Mouse (Mus musculus) forebrain, embryonic 14.5 days (tissue): Measurements from ENCODE around the gene Faim2. TPM values are rescaled to one million over a fixed set of nuclear protein-coding genes. Genes with fewer than 3 reads are reported as not detected.
A peak's percentile ranks its signal among the peaks of the same experiment; 100 is the strongest.

Experiments
- ATAC-seq: fragments of 200-750 bp; cut with Nextera tagmentation; 2 replicates; pipeline ENCODE4 v1.8.0; 2017; ENCODE audit warnings: mild to moderate bottlenecking, moderate library complexity
- DNase-seq: peaks from one replicate; pipeline ENCODE4 v3.0.0-alpha.2; 2015; ENCODE audit warnings: low spot score
- H3K27ac ChIP-seq: fragments of 300-500 bp; sonication (generic); 2 replicates; pipeline ENCODE4 v1.5.1; 2014; ENCODE audit warnings: low read depth, mild to moderate bottlenecking, control low read depth, low read length, moderate library complexity
- H3K27me3 ChIP-seq: fragments of 300-500 bp; sonication (generic); replicated peaks from 2 replicates; pipeline ENCODE4 v1.6.1; 2014; ENCODE audit warnings: low read length, control low read depth, mixed read lengths; ENCODE audit not compliant: control insufficient read depth, insufficient read depth
- H3K36me3 ChIP-seq: fragments of 300-500 bp; sonication (generic); 2 replicates; pipeline ENCODE4 v1.6.1; 2014; ENCODE audit warnings: low read length, control low read depth; ENCODE audit not compliant: control insufficient read depth, insufficient read depth
- H3K4me1 ChIP-seq: fragments of 300-500 bp; sonication (generic); 2 replicates; pipeline ENCODE4 v1.6.1; 2014; ENCODE audit warnings: antibody characterized with exemption, low read length, control low read depth; ENCODE audit not compliant: control insufficient read depth, insufficient read depth
- H3K4me2 ChIP-seq: fragments of 300-500 bp; sonication (generic); 2 replicates; pipeline ENCODE4 v1.6.1; 2014; ENCODE audit warnings: mild to moderate bottlenecking, control low read depth, low read length
- H3K4me3 ChIP-seq: fragments of 300-500 bp; sonication (generic); 2 replicates; pipeline ENCODE4 v1.5.1; 2014; ENCODE audit warnings: low read depth, low read length, control low read depth
- H3K9ac ChIP-seq: fragments of 300-500 bp; sonication (generic); 2 replicates; pipeline ENCODE4 v1.6.1; 2014; ENCODE audit warnings: mild to moderate bottlenecking, low read length, control low read depth, moderate library complexity
- H3K9me3 ChIP-seq: fragments of 300-500 bp; sonication (generic); replicated peaks from 2 replicates; pipeline ENCODE4 v1.6.1; 2016; ENCODE audit warnings: low read length, control low read depth, mixed read lengths; ENCODE audit not compliant: control insufficient read depth
- WGBS: fragments of 180-500 bp; shearing (Covaris S2); extraction: QIAGEN DNeasy Blood & Tissue Kit; methylation state at CpG from one replicate; pipeline ENCODE4 v1.1.7; 2014; 5-methylcytosine and 5-hydroxymethylcytosine counted together
- polyA plus RNA-seq: library from polyadenylated mRNA; unstranded; fragments of >200 nt; fragmentation: Nextera tagmentation; extraction: Ambion mirVana; gene quantifications from 2 replicates; pipeline ENCODE4 v1.2.1, GENCODE M21; 2014

Faim2 gene
- polyA plus RNA-seq, 1 experiment from 2014 or later = 11.6 TPM

DNA sequence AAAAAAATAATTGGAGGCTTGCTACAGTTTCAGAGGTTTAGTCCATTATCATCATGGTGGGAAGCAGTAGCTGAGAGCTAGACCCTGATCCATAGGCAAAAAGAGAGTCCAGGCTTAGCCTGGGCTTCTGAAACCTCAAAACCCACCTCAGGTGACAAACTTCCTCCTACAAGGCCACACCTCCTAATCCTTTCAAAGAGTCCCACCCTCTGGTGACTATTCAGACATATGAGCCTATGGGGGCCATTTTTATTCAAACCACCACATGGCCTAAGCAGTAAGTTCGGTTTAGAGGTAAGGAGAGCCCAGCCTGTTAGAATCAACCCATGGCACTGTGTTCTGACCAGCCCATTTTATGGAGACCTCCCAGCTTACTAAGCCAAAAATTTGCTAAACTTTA lies 52.2 kb downstream of the Faim2 start:
- ATAC-seq (no peak), DNase-seq (no peak)
- H3K4me1 ChIP-seq = no peaks in the 10 kb centered on the region
- no peaks in the 10 kb centered on the region for H3K27me3 ChIP-seq
- 82% methylated on average over 1 of the region's 1 CpGs for WGBS
- no peaks in the 10 kb centered on the region; the same call in 1 of the 2 replicates for H3K36me3 ChIP-seq
- no peak overlapping the region for H3K9ac ChIP-seq
- H3K27ac ChIP-seq = no peak overlapping the region
- H3K4me2 ChIP-seq = no peak overlapping the region
- H3K4me3 ChIP-seq = no peak overlapping the region
- H3K9me3 ChIP-seq = no peaks in the 10 kb centered on the region

DNA sequence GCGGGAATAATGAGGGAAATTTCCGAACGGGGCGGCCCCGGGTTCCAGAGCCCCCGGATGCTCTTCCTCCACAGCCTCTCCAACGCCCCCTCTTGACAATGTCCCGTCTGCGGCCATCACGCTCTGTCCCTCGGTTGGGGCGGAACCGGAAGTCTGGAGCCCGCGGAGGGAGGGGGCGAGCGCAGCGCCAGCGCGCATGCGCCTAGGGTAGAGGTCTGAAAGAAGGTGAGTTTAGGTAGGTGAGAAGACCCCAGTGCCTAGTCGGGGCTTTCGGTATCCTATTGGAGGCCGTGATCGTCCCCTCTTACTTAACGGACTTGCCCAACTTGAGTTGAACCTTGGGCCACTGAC lies 53.4 kb downstream of the Faim2 start, which contains the start of gene Bcdin3d:
Bcdin3d (minus strand) TSS at position 155 of the 351 bp plus-strand sequence.
- Histone ChIP-seq H3K4me3 (peak within 1 kb of the TSS; percentile 83), H3K27me3 (no peaks in the 10 kb centered on the region), H3K4me1 (no peaks in the 10 kb centered on the region), H3K9me3 (no peaks in the 10 kb centered on the region), H3K36me3 (peaks cover 9% of the 10 kb centered on the region; the same call in 1 of the 2 replicates), H3K4me2 (peak within 1 kb of the TSS; percentile 66), H3K9ac (peak within 1 kb of the TSS; percentile 87), H3K27ac (peak within 1 kb of the TSS; percentile 83)
- WGBS = 1% methylated on average over 26 of the region's 26 CpGs
- ATAC-seq (peak; percentile 90), DNase-seq (peak; percentile 94)

DNA sequence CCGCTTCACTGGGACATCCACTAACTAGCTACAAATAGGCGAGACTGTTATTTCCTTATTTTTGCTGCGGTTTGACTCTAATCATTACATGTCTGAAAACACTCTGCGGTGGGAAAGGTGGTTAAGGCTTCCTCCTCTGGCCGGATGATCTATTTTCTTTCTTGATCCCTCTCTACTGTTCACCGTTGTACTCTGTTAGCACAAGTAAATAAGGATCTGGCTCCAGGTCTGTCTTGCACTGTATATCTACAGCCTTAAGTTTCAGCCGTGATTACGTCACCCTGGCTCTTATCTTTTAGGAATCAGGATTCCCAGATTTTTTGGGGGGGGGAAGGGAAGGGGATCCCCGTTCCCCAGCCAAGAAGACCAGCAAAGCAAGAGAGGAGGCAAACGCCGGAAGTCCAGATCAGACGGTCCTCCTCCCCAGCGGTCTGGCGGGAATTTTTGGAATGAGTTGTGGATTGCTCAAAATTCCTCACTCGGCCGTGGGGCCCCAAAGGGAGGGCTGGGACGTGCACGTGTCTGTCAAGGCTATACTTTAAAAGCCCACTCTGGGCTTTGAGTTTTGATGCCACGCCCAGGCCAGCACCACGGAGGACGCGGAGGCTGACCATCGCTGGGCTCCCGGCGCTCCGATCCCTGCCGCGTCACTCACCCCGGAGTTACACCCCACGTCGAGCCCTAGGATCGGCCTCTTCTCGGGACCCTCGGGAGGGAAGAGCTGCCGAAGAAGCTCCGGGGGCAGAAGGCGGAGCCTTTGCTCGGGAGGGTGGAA lies 54.0 kb downstream of the Faim2 start:
- Histone ChIP-seq H3K9ac (peak overlapping the region; percentile 87), H3K27ac (peak overlapping the region; percentile 83), H3K4me2 (peak overlapping the region; percentile 66), H3K4me3 (peak overlapping the region; percentile 83), H3K9me3 (no peaks in the 10 kb centered on the region), H3K4me1 (no peaks in the 10 kb centered on the region), H3K27me3 (no peaks in the 10 kb centered on the region), H3K36me3 (peaks cover 9% of the 10 kb centered on the region; the same call in 1 of the 2 replicates)
- WGBS = 8% methylated on average over 38 of the region's 38 CpGs
- peak; percentile 80 for ATAC-seq
- peak; percentile 75 for DNase-seq

DNA sequence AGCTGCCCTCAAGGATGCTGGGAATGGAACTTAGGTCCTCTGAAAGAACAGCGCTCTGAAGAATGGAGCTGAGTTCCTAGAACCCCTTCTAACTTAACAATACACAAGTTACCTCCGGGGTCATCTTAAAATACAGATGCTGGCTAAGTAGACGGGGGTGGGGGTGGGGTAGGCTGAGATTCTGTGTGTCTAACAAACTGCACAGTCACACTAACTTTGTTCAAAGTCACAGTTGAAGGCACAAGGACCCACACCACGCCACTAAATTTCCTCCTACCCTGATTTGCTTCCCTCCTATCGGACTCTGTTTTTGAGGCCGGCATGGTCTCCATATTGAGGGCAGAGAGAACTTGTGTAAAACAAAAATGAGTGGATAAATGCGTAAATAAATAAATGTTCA lies 55.0 kb downstream of the Faim2 start:
- no peak overlapping the region for H3K4me3 ChIP-seq
- WGBS = 89% methylated on average over 7 of the region's 7 CpGs
- no peak for ATAC-seq
- no peak overlapping the region for H3K9ac ChIP-seq
- no peak overlapping the region; the same call in 1 of the 2 replicates for H3K4me2 ChIP-seq
- H3K4me1 ChIP-seq = no peaks in the 10 kb centered on the region
- DNase-seq = no peak
- no peaks in the 10 kb centered on the region for H3K9me3 ChIP-seq
- H3K27me3 ChIP-seq = no peaks in the 10 kb centered on the region
- H3K36me3 ChIP-seq = peaks cover 9% of the 10 kb centered on the region; the same call in 1 of the 2 replicates
- H3K27ac ChIP-seq = no peak overlapping the region

DNA sequence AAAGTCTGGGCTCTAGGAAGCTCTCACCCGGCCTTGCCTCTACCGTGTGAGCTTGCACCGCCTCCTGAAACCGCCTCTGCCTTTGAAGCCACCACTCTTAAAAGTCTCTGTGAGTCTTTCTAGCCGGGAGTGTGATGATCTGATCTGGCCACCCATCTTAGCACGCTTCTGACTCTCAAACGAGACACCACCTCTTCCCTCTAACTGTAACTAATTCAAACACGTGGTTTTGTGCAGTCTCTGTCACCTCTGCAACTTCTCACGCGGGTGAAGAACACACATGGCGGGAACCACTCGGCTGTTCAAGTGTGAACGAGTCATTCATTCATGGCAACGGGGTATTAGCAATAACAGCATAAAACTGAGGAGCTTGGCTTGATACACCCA lies 56.3 kb downstream of the Faim2 start:
- WGBS = 85% methylated on average over 14 of the region's 14 CpGs
- H3K4me2 ChIP-seq = no peak overlapping the region
- H3K27me3 ChIP-seq = no peaks in the 10 kb centered on the region
- no peak for ATAC-seq
- no peaks in the 10 kb centered on the region for H3K4me1 ChIP-seq
- no peaks in the 10 kb centered on the region for H3K9me3 ChIP-seq
- no peak overlapping the region for H3K9ac ChIP-seq
- no peak overlapping the region for H3K4me3 ChIP-seq
- peaks cover 9% of the 10 kb centered on the region; the same call in 1 of the 2 replicates for H3K36me3 ChIP-seq
- no peak overlapping the region for H3K27ac ChIP-seq
- DNase-seq = no peak

DNA sequence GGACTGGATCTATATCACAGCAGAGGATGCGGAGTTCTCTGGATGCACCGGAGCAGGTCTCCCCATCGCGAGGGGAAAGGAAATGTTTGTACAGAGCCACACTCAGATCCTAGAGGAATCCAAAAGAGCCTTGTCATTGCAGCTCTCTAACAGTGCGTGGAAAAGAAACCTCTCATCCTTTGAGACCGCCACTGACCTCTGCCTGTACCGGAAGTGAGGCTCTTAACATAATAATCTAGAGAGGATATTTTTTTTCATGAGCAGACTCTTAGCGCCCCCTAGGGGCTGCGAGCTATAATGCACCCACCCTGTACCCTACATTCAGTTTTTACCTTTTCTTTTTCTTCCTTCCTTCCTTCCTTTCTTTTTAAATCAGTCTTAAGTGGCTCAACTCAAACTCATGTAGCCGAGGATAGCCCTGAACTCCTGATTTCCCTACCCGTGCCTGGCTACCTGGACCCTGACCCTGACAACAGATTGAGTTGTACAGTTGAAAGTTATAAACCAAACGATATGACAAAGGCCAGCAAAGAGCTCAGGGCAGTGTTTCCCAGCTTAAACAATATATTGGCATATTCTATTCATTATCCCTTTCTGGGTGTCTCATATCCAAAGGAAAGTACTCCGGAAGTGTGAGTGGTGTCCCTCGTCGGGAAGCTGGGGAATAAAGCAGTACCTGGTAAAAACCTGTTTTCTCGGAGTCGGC lies 56.8 kb downstream of the Faim2 start:
- Histone ChIP-seq H3K36me3 (peaks cover 9% of the 10 kb centered on the region; the same call in 1 of the 2 replicates), H3K4me1 (no peaks in the 10 kb centered on the region), H3K4me2 (no peak overlapping the region), H3K4me3 (no peak overlapping the region), H3K9ac (no peak overlapping the region), H3K27me3 (no peaks in the 10 kb centered on the region), H3K9me3 (no peaks in the 10 kb centered on the region), H3K27ac (no peak overlapping the region)
- ATAC-seq (no peak), DNase-seq (peak; percentile 65)
- 65% methylated on average over 17 of the region's 17 CpGs for WGBS

DNA sequence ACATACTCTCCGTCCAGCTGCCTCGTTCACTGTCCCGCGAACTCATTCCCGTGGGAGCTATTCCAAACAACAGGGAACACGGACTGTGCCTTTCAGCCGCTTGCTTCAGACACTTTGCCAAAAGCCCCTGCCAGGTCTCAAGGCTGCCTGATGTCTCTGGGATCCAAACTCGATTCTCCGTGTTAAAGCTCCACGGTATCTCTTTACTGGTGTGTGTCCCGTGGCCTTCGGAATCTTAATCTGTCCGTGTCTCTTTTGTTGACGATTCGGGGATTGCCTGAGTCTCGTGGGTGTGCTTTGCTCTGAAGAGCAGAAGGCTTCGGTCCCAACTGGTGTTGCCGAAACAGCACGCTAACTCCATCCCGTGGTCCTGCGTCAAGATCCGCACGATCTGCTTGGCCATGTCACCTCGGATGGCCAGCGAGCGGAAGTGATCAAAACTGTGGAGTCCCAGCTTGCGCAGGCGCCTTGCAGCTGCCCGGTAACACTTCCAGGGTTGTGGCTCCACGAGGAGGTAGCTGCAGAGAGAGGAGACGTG lies 57.7 kb downstream of the Faim2 start:
- no peak overlapping the region; the same call in 1 of the 2 replicates for H3K9ac ChIP-seq
- no peak overlapping the region for H3K4me2 ChIP-seq

DNA sequence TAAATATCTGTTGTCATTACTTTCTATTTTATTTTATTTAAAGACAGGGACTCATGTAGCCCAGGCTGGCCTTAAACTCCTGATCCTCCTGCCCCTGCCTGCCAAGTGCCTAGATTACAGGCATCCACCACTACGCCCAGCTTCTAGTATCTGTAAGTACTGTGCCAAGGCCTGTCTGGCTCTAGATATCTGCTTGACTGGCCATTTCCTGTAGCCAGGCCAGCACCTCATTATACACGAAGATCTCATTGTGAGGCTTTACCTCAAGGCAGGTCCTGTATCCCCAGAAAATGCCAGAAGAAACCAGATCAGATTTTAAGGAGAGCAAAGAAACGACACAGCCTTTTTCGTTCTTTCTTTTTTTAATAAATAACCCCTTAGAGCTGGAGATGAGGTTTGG lies 58.2 kb downstream of the Faim2 start:
- no peak overlapping the region for H3K27ac ChIP-seq
- ATAC-seq (no peak), DNase-seq (no peak)
- no peak overlapping the region for H3K4me3 ChIP-seq
- H3K4me2 ChIP-seq = no peak overlapping the region
- no peaks in the 10 kb centered on the region for H3K9me3 ChIP-seq
- H3K9ac ChIP-seq = no peak overlapping the region
- H3K36me3 ChIP-seq = peaks cover 9% of the 10 kb centered on the region; the same call in 1 of the 2 replicates
- WGBS = 96% methylated on average over 4 of the region's 4 CpGs
- H3K27me3 ChIP-seq = no peaks in the 10 kb centered on the region
- H3K4me1 ChIP-seq = no peaks in the 10 kb centered on the region

More for the DNA sequence above, 57.7 kb downstream of the Faim2 start:
- Histone ChIP-seq H3K36me3 (peaks cover 9% of the 10 kb centered on the region; the same call in 1 of the 2 replicates), H3K4me3 (no peak overlapping the region), H3K27me3 (no peaks in the 10 kb centered on the region), H3K9me3 (no peaks in the 10 kb centered on the region), H3K4me1 (no peaks in the 10 kb centered on the region), H3K27ac (no peak overlapping the region)
- 90% methylated on average over 31 of the region's 31 CpGs for whole genome bisulfite sequencing
- no peak for ATAC-seq
- DNase-seq = no peak
